ENCODE assay signal across 8 mouse cellular contexts in the genomic region with DNA sequence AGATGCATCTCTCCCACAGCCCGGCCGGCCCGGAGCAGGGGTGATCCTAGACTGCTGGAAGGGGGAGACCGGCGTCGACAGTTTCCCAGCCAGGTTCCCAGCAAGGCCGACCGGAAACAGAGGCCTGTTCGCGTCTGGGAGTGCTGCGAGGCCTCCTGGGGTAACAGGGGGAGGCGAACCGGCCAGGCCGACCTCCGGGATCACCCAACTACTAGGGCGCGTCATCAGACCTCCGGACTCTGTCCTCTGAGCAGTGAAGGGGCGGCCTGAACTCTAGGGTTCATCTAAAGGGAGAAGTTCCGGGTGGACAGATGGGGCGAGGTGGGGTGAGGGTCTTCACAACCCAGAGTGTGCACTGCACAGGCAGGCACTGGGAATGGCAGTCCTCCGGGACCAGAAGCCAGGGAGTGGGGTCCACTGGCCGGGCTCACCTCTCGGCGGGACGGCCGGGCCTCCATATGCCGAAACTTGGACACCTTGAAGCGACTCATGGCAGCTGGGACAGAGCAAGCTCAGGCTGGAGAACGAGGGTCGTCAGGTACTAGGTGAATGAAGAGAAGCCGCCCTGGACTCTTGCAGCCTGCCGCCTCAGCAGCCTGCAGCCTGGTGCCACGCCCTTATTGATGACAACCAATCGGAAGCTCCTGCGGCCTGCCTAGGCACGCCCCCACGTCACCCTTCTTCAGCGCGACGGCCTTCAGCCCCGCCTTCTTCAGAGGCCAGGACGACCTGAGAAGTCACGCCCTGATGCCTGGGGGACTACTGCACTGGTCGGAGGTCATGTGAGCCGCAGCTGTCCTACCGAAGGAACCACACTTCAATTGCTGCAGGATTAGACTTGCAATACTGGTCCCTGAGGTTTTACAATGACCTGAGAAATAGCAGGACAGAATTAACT. TPM values are rescaled to one million over a fixed set of nuclear protein-coding genes. Genes with fewer than 3 reads are reported as not detected.
DNase-seq lines count a peak whose midpoint lies in the region; ATAC-seq and TF ChIP-seq lines count a peak whose summit lies in the region.

Coro7 (minus strand) TSS at position 657 of the 898 bp plus-strand sequence.

- H3K27me3 ChIP-seq in embryonic facial prominence, embryonic 15.5 days: no peaks in the 10 kb centered on the region
- no peaks in the 10 kb centered on the region for H3K27me3 ChIP-seq in limb, embryonic 14.5 days (ENCODE audit: control insufficient read depth, insufficient read depth, low read length)
- no peaks in the 10 kb centered on the region for H3K27me3 ChIP-seq in midbrain, postnatal 0 days (ENCODE audit: insufficient read depth, low read length)

- no peaks in the 10 kb centered on the region for H3K9me3 ChIP-seq in embryonic facial prominence, embryonic 15.5 days (replicated peaks)
- no peaks in the 10 kb centered on the region for H3K9me3 ChIP-seq in limb, embryonic 14.5 days (ENCODE audit: control insufficient read depth, low read length)
- H3K9me3 ChIP-seq in midbrain, postnatal 0 days (ENCODE audit: low read length): no peaks in the 10 kb centered on the region

- peak; percentile 87; the same call in 1 of the 2 replicates for TF ChIP-seq POLR2A in bone marrow, adult 2 months (IDR thresholded peaks at IDR 0.05; ENCODE audit: borderline replicate concordance, control insufficient read depth, low read depth, low read length)
- TF ChIP-seq POLR2A in limb, embryonic 14.5 days (IDR thresholded peaks at IDR 0.05; ENCODE audit: borderline replicate concordance, extremely low read depth, insufficient read depth, insufficient read length): 0 out of 2 replicates have a peak, but pooled peaks have one; percentile 27

- peak within 1 kb of the TSS; percentile 48 for H3K9ac ChIP-seq in embryonic facial prominence, embryonic 15.5 days
- peak within 1 kb of the TSS; percentile 65 for H3K9ac ChIP-seq in limb, embryonic 14.5 days (ENCODE audit: low read depth, low read length, severe bottlenecking)
- H3K9ac ChIP-seq in midbrain, postnatal 0 days (replicated peaks; ENCODE audit: low read length, poor library complexity, severe bottlenecking): peak within 1 kb of the TSS; percentile 76

- WGBS in bone marrow, adult 2 months: under 1% methylated on average over 46 of the region's 47 CpGs
- under 1% methylated on average over 47 of the region's 47 CpGs for WGBS in embryonic facial prominence, embryonic 15.5 days
- WGBS in limb, embryonic 14.5 days: under 1% methylated on average over 40 of the region's 47 CpGs
- under 1% methylated on average over 45 of the region's 47 CpGs for WGBS in midbrain, postnatal 0 days

- H3K36me3 ChIP-seq in embryonic facial prominence, embryonic 15.5 days: peaks cover 17% of the 10 kb centered on the region
- peaks cover 23% of the 10 kb centered on the region for H3K36me3 ChIP-seq in limb, embryonic 14.5 days (ENCODE audit: control insufficient read depth, insufficient read depth, low read length)
- H3K36me3 ChIP-seq in midbrain, postnatal 0 days (ENCODE audit: insufficient read depth, low read length): peaks cover 10% of the 10 kb centered on the region; the same call in 1 of the 2 replicates

- H3K4me3 ChIP-seq in bone marrow, adult 2 months (replicated peaks; ENCODE audit: control insufficient read depth, low read depth, low read length): peak within 1 kb of the TSS; percentile 90
- H3K4me3 ChIP-seq in embryonic facial prominence, embryonic 15.5 days (replicated peaks): peak within 1 kb of the TSS; percentile 72
- H3K4me3 ChIP-seq in limb, embryonic 14.5 days (replicated peaks; ENCODE audit: low read length): peak within 1 kb of the TSS; percentile 64
- peak within 1 kb of the TSS; percentile 46 for H3K4me3 ChIP-seq in midbrain, postnatal 0 days (ENCODE audit: low read depth, low read length)

- H3K4me2 ChIP-seq in embryonic facial prominence, embryonic 15.5 days (replicated peaks): peak within 1 kb of the TSS; percentile 96
- H3K4me2 ChIP-seq in limb, embryonic 14.5 days (replicated peaks; ENCODE audit: low read depth, low read length, severe bottlenecking): peak within 1 kb of the TSS; percentile 89
- H3K4me2 ChIP-seq in midbrain, postnatal 0 days (ENCODE audit: low read depth, low read length, poor library complexity, severe bottlenecking): peak within 1 kb of the TSS; percentile 94

- H3K4me1 ChIP-seq in bone marrow, adult 2 months (ENCODE audit: control insufficient read depth, insufficient read depth, low read length): peaks cover 11% of the 10 kb centered on the region
- peaks cover 24% of the 10 kb centered on the region for H3K4me1 ChIP-seq in embryonic facial prominence, embryonic 15.5 days
- peaks cover 7% of the 10 kb centered on the region for H3K4me1 ChIP-seq in limb, embryonic 14.5 days (ENCODE audit: control insufficient read depth, insufficient read depth, low read length)
- H3K4me1 ChIP-seq in midbrain, postnatal 0 days (ENCODE audit: insufficient read depth, low read length): peaks cover 7% of the 10 kb centered on the region; the same call in 1 of the 2 replicates

- TF ChIP-seq CTCF in bone marrow, adult 2 months (IDR thresholded peaks at IDR 0.05; ENCODE audit: control insufficient read depth, insufficient read depth, low read length): no peak
- no peak for TF ChIP-seq CTCF in midbrain, postnatal 0 days (IDR thresholded peaks at IDR 0.05)

- peak; percentile 89 for ATAC-seq in embryonic facial prominence, embryonic 15.5 days (ENCODE audit: insufficient number of reproducible peaks, low FRiP score, low TSS enrichment, low read depth)
- ATAC-seq in limb, embryonic 14.5 days (ENCODE audit: low FRiP score, low read depth): peak; percentile 89
- ATAC-seq in midbrain, postnatal 0 days (ENCODE audit: low FRiP score): peak; percentile 89

- peak within 1 kb of the TSS; percentile 92 for H3K27ac ChIP-seq in bone marrow, adult 2 months (ENCODE audit: control insufficient read depth, insufficient read depth, low read depth, low read length, poor library complexity)
- no peak within 1 kb of the TSS for H3K27ac ChIP-seq in embryonic facial prominence, embryonic 15.5 days (replicated peaks)
- no peak within 1 kb of the TSS for H3K27ac ChIP-seq in limb, embryonic 14.5 days (replicated peaks; ENCODE audit: low read depth, low read length)
- 0 out of 2 replicates have a peak within 1 kb of the TSS, but pooled peaks have one; percentile 18 for H3K27ac ChIP-seq in midbrain, postnatal 0 days (ENCODE audit: low read depth, low read length)

- DNase-seq in 416B (ENCODE audit: low read depth): peak; percentile 98
- peak; percentile 89 for DNase-seq in heart, adult 8-10 months (ENCODE audit: low spot score)
- DNase-seq in kidney, adult 9 months: peak; percentile 96
- peak; percentile 94 for DNase-seq in limb, embryonic 14.5 days (ENCODE audit: low spot score)
- peak; percentile 93 for DNase-seq in midbrain, postnatal 0 days (ENCODE audit: low spot score)
- DNase-seq in spleen, postnatal 14 days (ENCODE audit: low spot score in 2 of 2): peak; percentile 84 to 90

RNA-seq across cellular contexts. Expression of gene Coro7, which starts in this region (rescaled TPM):
- polyA plus RNA-seq in bone marrow, adult 2 months (2011; ENCODE audit: insufficient read depth, insufficient read length, low replicate concordance, missing spikeins): 48.7 and 102 TPM in 2 replicates
- polyA plus RNA-seq in embryonic facial prominence, embryonic 15.5 days (2015; fragmentation: Nextera tagmentation; extraction: Ambion mirVana): 17.2 and 21.4 TPM in 2 replicates
- 10 to 100 TPM; 11.3 to 16.1 (median 15.4) TPM for total RNA-seq in heart, adult 8-10 months (2022)
- 40.8 and 51.1 TPM in 2 replicates for polyA plus RNA-seq in limb, embryonic 14.5 days (2012; rRNA removed)
- 15.0 and 16.0 TPM in 2 replicates for polyA plus RNA-seq in limb, embryonic 14.5 days (2014; fragmentation: Nextera tagmentation; extraction: Ambion mirVana)
- 31.1 and 39.8 TPM in 2 replicates for total RNA-seq in midbrain, postnatal 0 days (2014; rRNA removed)
- 28.7 and 31.9 TPM in 2 replicates for polyA plus RNA-seq in midbrain, postnatal 0 days (2015; fragmentation: Nextera tagmentation; extraction: Ambion mirVana)

Comparison
In these comparisons a context has a peak if more than half of its experiments do, and no peak if none do; other contexts are left out.
1. H3K27ac ChIP-seq: peak in bone marrow, adult 2 months (single experiment) and midbrain, postnatal 0 days (single experiment); none in embryonic facial prominence, embryonic 15.5 days (single experiment) and limb, embryonic 14.5 days (single experiment).
2. Peak in every context shown above with its lines, with median percentiles within 50 percentile points of each other: DNase-seq, H3K4me3 ChIP-seq, ATAC-seq, H3K4me2 ChIP-seq and H3K9ac ChIP-seq.